Mouse (Mus musculus) ovary, postnatal 14 days (tissue): Measurements from ENCODE around the gene Reep3.
A peak's percentile ranks its signal among the peaks of the same experiment; 100 is the strongest.
"Not testable (repeated sequence)": the region's sequence is repeated elsewhere in the genome, so short reads cannot be mapped to it uniquely, and the experiment has no call there.

Experiments
- DNase-seq: peaks from one replicate; pipeline ENCODE4 v3.0.0; 2022; ENCODE audit warnings: low spot score

Gene Reep3

GRCm38 (mm10) chr10:67096621-67097436 lies at the start of gene Reep3:
Gene Reep3, minus strand, starts transcription at chr10:67096945.
- peak; percentile 72 for DNase-seq

GRCm38 (mm10) chr10:67145623-67146022 lies 48.9 kb upstream of the Reep3 start:
- DNase-seq, result no peak

- no peak for DNase-seq
These were observed 47.5 kb upstream of the Reep3 start for GRCm38 (mm10) chr10:67144269-67144668.

GRCm38 (mm10) chr10:67143661-67144060 lies 46.9 kb upstream of the Reep3 start:
- no peak for DNase-seq

- no peak for DNase-seq
These were observed 40.7 kb upstream of the Reep3 start for GRCm38 (mm10) chr10:67137437-67137836.

- DNase-seq, result no peak
These were observed 37.6 kb upstream of the Reep3 start for GRCm38 (mm10) chr10:67134322-67134721.

GRCm38 (mm10) chr10:67131709-67132108 lies 35.0 kb upstream of the Reep3 start:
- DNase-seq, result no peak

- DNase-seq, result no peak
These were observed 32.8 kb upstream of the Reep3 start for GRCm38 (mm10) chr10:67129531-67129930.

- no peak for DNase-seq
These were observed 30.4 kb upstream of the Reep3 start for GRCm38 (mm10) chr10:67126859-67127758.

GRCm38 (mm10) chr10:67126061-67126858 lies 29.5 kb upstream of the Reep3 start:
- no peak for DNase-seq

GRCm38 (mm10) chr10:67124156-67124555 lies 27.4 kb upstream of the Reep3 start:
- no peak for DNase-seq

- DNase-seq, result no peak
These were observed 27.0 kb upstream of the Reep3 start for GRCm38 (mm10) chr10:67123756-67124155.

GRCm38 (mm10) chr10:67120640-67121039 lies 23.9 kb upstream of the Reep3 start:
- DNase-seq, result no peak

- no peak for DNase-seq
These were observed 23.4 kb upstream of the Reep3 start for GRCm38 (mm10) chr10:67120180-67120579.

GRCm38 (mm10) chr10:67119291-67119690 lies 22.5 kb upstream of the Reep3 start:
- no peak for DNase-seq

GRCm38 (mm10) chr10:67116251-67116650 lies 19.5 kb upstream of the Reep3 start:
- no peak for DNase-seq

GRCm38 (mm10) chr10:67115666-67116091 lies 18.9 kb upstream of the Reep3 start:
- DNase-seq, result no peak

GRCm38 (mm10) chr10:67115115-67115514 lies 18.4 kb upstream of the Reep3 start:
- DNase-seq, result no peak

GRCm38 (mm10) chr10:67113833-67114232 lies 17.1 kb upstream of the Reep3 start:
- no peak for DNase-seq

GRCm38 (mm10) chr10:67112967-67113366 lies 16.2 kb upstream of the Reep3 start:
- DNase-seq, result not testable (repeated sequence)

GRCm38 (mm10) chr10:67111799-67112177 lies 15.0 kb upstream of the Reep3 start:
- no peak for DNase-seq
